Mouse (Mus musculus): Measurements from ENCODE around the gene Sspo. TPM values are rescaled to one million over a fixed set of nuclear protein-coding genes. Genes with fewer than 3 reads are reported as not detected.

Sspo gene
- polyA plus RNA-seq, 1 experiment from 2014 or later, result 0.25 TPM

GRCm38 (mm10) chr6:48420647-48421046 is 27.4 kb upstream of the Sspo start:
- H3K36me3 ChIP-seq (ENCODE audit: poor library complexity, severe bottlenecking), result peaks cover 34% of the 10 kb centered on the region
- H3K4me3 ChIP-seq, result no peak overlapping the region
- H3K4me1 ChIP-seq, result peaks cover 4% of the 10 kb centered on the region; the same call in 1 of the 2 replicates
- no peak overlapping the region for H3K9ac ChIP-seq
- ATAC-seq, result no peak
- H3K27me3 ChIP-seq, result no peaks in the 10 kb centered on the region
- H3K9me3 ChIP-seq (replicated peaks), result no peaks in the 10 kb centered on the region
- no peak overlapping the region for H3K27ac ChIP-seq
- WGBS, result 20% methylated on average over 2 of the region's 2 CpGs
- no peak overlapping the region for H3K4me2 ChIP-seq

DNA sequence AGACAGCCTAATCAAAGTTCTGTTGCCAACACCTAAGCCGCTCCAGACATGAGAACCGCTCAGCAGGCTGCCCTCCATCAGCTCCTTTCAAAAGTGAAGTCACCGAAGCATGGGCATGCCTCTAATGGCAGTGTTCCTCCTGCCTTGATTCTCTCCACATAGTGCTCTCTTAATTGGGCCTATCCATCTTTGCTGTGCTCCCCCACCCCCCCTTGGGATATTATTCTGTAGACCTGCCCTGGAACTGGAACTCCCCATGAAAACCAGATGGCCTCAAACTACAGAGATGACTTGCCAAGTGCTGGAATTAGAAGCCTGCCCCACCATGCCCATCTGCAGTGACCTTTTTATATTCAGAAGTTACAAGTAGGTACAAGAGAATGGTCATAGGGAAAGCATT is 24.7 kb upstream of the Sspo start:
- Histone ChIP-seq H3K27ac (no peak overlapping the region), H3K4me3 (no peak overlapping the region), H3K9me3 (replicated peaks) (no peaks in the 10 kb centered on the region), H3K27me3 (no peaks in the 10 kb centered on the region), H3K4me2 (no peak overlapping the region), H3K9ac (no peak overlapping the region), H3K36me3 (ENCODE audit: poor library complexity, severe bottlenecking) (0 out of 2 replicates have a peak, but pooled peaks cover 7% of the 10 kb centered on the region), H3K4me1 (peaks cover 4% of the 10 kb centered on the region; the same call in 1 of the 2 replicates)
- ATAC-seq, result no peak
- WGBS, result 71% methylated on average over 3 of the region's 3 CpGs

DNA sequence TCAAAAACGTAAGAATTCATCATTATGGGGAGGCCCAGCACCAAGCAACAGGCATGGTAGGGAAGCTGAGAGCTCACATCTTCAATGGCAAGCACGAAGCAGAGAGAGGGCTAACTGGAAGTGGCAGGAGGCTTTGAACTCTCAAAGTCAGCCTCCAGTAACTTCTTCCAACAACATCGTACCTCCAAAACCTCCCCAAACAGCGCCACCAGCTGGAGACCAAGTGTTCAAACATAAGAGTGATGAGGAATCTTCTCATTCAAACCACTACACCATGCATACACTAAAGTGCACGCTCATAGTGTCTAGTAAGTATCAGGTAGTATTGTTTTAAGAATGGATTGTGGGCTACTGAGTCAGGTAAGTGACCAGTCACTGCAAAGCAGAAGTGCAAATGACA is 24.0 kb upstream of the Sspo start:
- 0 out of 2 replicates have a peak, but pooled peaks cover under 1% of the 10 kb centered on the region for H3K36me3 ChIP-seq (ENCODE audit: poor library complexity, severe bottlenecking)
- WGBS, result 68% methylated on average over 5 of the region's 5 CpGs
- peaks cover 4% of the 10 kb centered on the region; the same call in 1 of the 2 replicates for H3K4me1 ChIP-seq
- no peaks in the 10 kb centered on the region for H3K9me3 ChIP-seq (replicated peaks)
- no peak overlapping the region for H3K27ac ChIP-seq
- no peak for ATAC-seq
- no peak overlapping the region for H3K4me2 ChIP-seq
- H3K9ac ChIP-seq, result no peak overlapping the region
- no peak overlapping the region for H3K4me3 ChIP-seq
- no peaks in the 10 kb centered on the region for H3K27me3 ChIP-seq

- Histone ChIP-seq H3K4me3 (no peak overlapping the region), H3K9me3 (replicated peaks) (no peaks in the 10 kb centered on the region), H3K4me1 (no peaks in the 10 kb centered on the region), H3K27ac (no peak overlapping the region), H3K4me2 (no peak overlapping the region), H3K27me3 (no peaks in the 10 kb centered on the region), H3K9ac (no peak overlapping the region), H3K36me3 (ENCODE audit: poor library complexity, severe bottlenecking) (no peaks in the 10 kb centered on the region)
- 79% methylated on average over 5 of the region's 5 CpGs for WGBS
- ATAC-seq, result no peak
Measured at GRCm38 (mm10) chr6:48426956-48427355, 21.1 kb upstream of the Sspo start.

- no peak overlapping the region for H3K4me3 ChIP-seq
- H3K4me1 ChIP-seq, result no peaks in the 10 kb centered on the region
- no peak for ATAC-seq
- no peak overlapping the region for H3K27ac ChIP-seq
- H3K9ac ChIP-seq, result no peak overlapping the region
- H3K36me3 ChIP-seq (ENCODE audit: poor library complexity, severe bottlenecking), result no peaks in the 10 kb centered on the region
- WGBS, result 70% methylated on average over 4 of the region's 4 CpGs
- no peaks in the 10 kb centered on the region for H3K27me3 ChIP-seq
- H3K4me2 ChIP-seq, result no peak overlapping the region
- no peaks in the 10 kb centered on the region for H3K9me3 ChIP-seq (replicated peaks)
Measured at GRCm38 (mm10) chr6:48428769-48429557, 19.1 kb upstream of the Sspo start.

- WGBS, result 76% methylated on average over 5 of the region's 5 CpGs
- H3K9me3 ChIP-seq (replicated peaks), result no peaks in the 10 kb centered on the region
- H3K4me1 ChIP-seq, result no peaks in the 10 kb centered on the region
- H3K36me3 ChIP-seq (ENCODE audit: poor library complexity, severe bottlenecking), result no peaks in the 10 kb centered on the region
- H3K27me3 ChIP-seq, result no peaks in the 10 kb centered on the region
- no peak overlapping the region for H3K9ac ChIP-seq
- no peak overlapping the region for H3K27ac ChIP-seq
- no peak overlapping the region for H3K4me2 ChIP-seq
- ATAC-seq, result no peak
- no peak overlapping the region for H3K4me3 ChIP-seq
Measured at GRCm38 (mm10) chr6:48430748-48431147, 17.3 kb upstream of the Sspo start.

GRCm38 (mm10) chr6:48432893-48433816 is 14.9 kb upstream of the Sspo start:
- H3K4me2 ChIP-seq, result no peak overlapping the region
- no peak overlapping the region for H3K9ac ChIP-seq
- no peaks in the 10 kb centered on the region for H3K9me3 ChIP-seq (replicated peaks)
- H3K4me1 ChIP-seq, result peaks cover 4% of the 10 kb centered on the region
- ATAC-seq, result no peak
- no peak overlapping the region for H3K27ac ChIP-seq
- peaks cover 10% of the 10 kb centered on the region for H3K36me3 ChIP-seq (ENCODE audit: poor library complexity, severe bottlenecking)
- H3K4me3 ChIP-seq, result no peak overlapping the region
- 70% methylated on average over 12 of the region's 12 CpGs for WGBS
- H3K27me3 ChIP-seq, result peaks cover 14% of the 10 kb centered on the region

DNA sequence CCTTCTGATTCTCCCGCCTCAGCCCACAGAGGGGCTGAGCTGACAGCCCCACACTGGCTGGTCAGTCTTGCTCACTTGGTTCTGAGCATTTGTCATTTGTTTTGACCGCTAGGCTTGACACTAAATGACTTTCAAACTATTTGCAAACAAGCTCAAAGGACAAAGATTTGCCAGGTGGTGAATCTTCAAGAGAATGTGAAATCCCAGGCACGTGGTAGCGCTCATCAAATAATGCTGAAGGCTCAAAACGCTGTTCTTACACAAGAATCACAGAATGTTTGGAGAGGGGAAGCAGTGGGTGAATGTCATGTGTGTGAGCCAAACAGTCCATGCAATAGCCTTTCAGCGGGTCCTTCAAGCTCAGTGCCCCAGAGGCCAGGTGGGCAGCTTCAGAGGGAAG is 13.4 kb upstream of the Sspo start:
- Histone ChIP-seq H3K4me1 (peaks cover 19% of the 10 kb centered on the region), H3K27ac (no peak overlapping the region), H3K9me3 (replicated peaks) (no peaks in the 10 kb centered on the region), H3K4me3 (no peak overlapping the region), H3K4me2 (no peak overlapping the region), H3K9ac (no peak overlapping the region), H3K36me3 (ENCODE audit: poor library complexity, severe bottlenecking) (peaks cover 21% of the 10 kb centered on the region), H3K27me3 (peaks cover 29% of the 10 kb centered on the region)
- no peak for ATAC-seq
- 72% methylated on average over 6 of the region's 6 CpGs for WGBS

DNA sequence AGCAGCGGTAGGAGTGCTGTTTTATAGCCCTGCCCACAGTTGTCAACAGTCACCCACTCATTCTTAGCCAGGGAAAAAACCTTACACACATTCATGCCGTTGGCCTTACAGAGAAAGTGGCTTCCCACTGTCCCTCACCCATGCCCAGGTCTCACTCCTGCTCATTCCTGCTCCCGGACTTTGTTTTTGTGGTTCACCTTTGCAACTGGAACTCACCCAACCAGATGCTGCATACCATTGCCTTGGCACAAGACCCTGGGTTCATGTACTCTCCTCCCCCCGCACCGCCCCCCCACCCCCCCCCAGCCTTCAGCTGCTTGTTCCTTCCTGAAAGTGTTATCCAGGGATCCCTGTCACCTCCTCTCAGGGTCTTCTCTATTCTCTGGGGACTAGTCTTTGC is 12.9 kb upstream of the Sspo start:
- Histone ChIP-seq H3K27me3 (peaks cover 32% of the 10 kb centered on the region), H3K27ac (no peak overlapping the region), H3K4me3 (no peak overlapping the region), H3K4me2 (no peak overlapping the region), H3K36me3 (ENCODE audit: poor library complexity, severe bottlenecking) (peaks cover 21% of the 10 kb centered on the region), H3K9ac (no peak overlapping the region), H3K9me3 (replicated peaks) (no peaks in the 10 kb centered on the region), H3K4me1 (peaks cover 21% of the 10 kb centered on the region)
- WGBS, result 65% methylated on average over 5 of the region's 5 CpGs
- no peak for ATAC-seq

DNA sequence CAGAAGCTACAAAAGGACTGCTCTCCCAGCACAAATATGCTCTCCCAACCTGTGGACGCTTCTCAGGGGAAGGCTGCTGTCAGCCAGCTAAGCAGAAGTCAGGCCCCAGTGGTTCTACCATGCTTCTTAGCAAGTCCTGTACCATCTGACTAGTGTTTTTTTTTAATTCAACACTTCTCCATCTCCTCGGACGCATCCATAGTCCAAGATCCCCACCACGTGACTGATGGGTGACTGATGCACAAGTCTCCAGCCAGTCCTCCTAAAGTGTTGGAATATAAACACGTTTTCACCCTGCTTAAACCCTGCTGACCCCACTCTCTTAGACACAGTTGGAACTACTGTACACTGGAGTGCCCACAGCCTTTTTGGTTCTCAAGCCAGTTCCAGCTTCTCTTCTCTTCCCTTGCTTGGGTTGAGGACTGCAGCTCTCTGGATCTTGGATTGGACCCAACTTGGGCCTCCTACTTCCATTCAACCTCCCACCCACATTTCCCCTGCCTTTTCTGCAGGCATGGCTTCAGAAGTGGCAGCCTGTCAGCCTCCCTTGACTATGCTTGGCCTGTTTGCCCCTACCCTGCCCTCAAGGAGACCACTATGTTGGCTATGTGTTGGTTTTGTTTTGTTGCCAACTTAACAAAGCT is 12.2 kb upstream of the Sspo start:
- peaks cover 24% of the 10 kb centered on the region for H3K4me1 ChIP-seq
- H3K4me3 ChIP-seq, result no peak overlapping the region
- 83% methylated on average over 5 of the region's 5 CpGs for WGBS
- H3K36me3 ChIP-seq (ENCODE audit: poor library complexity, severe bottlenecking), result peaks cover 24% of the 10 kb centered on the region
- no peaks in the 10 kb centered on the region for H3K9me3 ChIP-seq (replicated peaks)
- H3K27ac ChIP-seq, result no peak overlapping the region
- H3K27me3 ChIP-seq, result peaks cover 32% of the 10 kb centered on the region
- ATAC-seq, result no peak
- H3K4me2 ChIP-seq, result no peak overlapping the region
- no peak overlapping the region for H3K9ac ChIP-seq

GRCm38 (mm10) chr6:48437679-48438376 is 10.2 kb upstream of the Sspo start:
- Histone ChIP-seq H3K4me2 (peak overlapping the region; percentile 43), H3K36me3 (ENCODE audit: poor library complexity, severe bottlenecking) (peaks cover 42% of the 10 kb centered on the region), H3K27ac (no peak overlapping the region), H3K4me1 (peaks cover 31% of the 10 kb centered on the region), H3K9ac (0 out of 2 replicates have a peak overlapping the region, but pooled peaks have one; percentile 5), H3K4me3 (0 out of 2 replicates have a peak overlapping the region, but pooled peaks have one; percentile 19), H3K9me3 (replicated peaks) (no peaks in the 10 kb centered on the region), H3K27me3 (peaks cover 32% of the 10 kb centered on the region)
- ATAC-seq, result peak; percentile 14; the same call in 1 of the 2 replicates
- 44% methylated on average over 35 of the region's 35 CpGs for WGBS
